Mouse (Mus musculus) kidney, postnatal 0 days (tissue): ENCODE measurements around the gene Ptch2. TPM values are rescaled to one million over a fixed set of nuclear protein-coding genes. Genes with fewer than 3 reads are reported as not detected.

ENCODE experiments used
- ATAC-seq: fragments of 200-750 bp; cut with Nextera tagmentation; replicated peaks from 2 replicates; pipeline ENCODE4 v1.8.0; 2017; ENCODE audit warnings: low read depth, moderate number of reproducible peaks, moderate TSS enrichment, moderate library complexity; ENCODE audit not compliant: low FRiP score
- DNase-seq: peaks from one replicate; pipeline ENCODE4 v3.0.0-alpha.2; 2016; ENCODE audit warnings: low spot score
- H3K27ac ChIP-seq: fragments of 300-500 bp; sonication (generic); 2 replicates; pipeline ENCODE4 v1.5.1; 2014; ENCODE audit warnings: mild to moderate bottlenecking
- H3K27me3 ChIP-seq: fragments of 300-500 bp; sonication (generic); 2 replicates; pipeline ENCODE4 v1.6.1; 2014; ENCODE audit warnings: low read length, mixed read lengths; ENCODE audit not compliant: insufficient read depth
- H3K36me3 ChIP-seq: fragments of 300-500 bp; sonication (generic); 2 replicates; pipeline ENCODE4 v1.6.1; 2014; ENCODE audit warnings: low read length, mixed read lengths; ENCODE audit not compliant: insufficient read depth
- H3K4me1 ChIP-seq: fragments of 300-500 bp; sonication (generic); replicated peaks from 2 replicates; pipeline ENCODE4 v1.6.1; 2014; ENCODE audit warnings: antibody characterized with exemption, low read length, mixed read lengths; ENCODE audit not compliant: insufficient read depth
- H3K4me2 ChIP-seq: fragments of 300-500 bp; sonication (generic); 2 replicates; pipeline ENCODE4 v1.6.1; 2014; ENCODE audit warnings: mild to moderate bottlenecking, low read length, moderate library complexity, mixed read lengths
- H3K4me3 ChIP-seq: fragments of 300-500 bp; sonication (generic); replicated peaks from 2 replicates; pipeline ENCODE4 v1.5.1; 2014; ENCODE audit warnings: low read depth, low read length
- H3K9ac ChIP-seq: fragments of 300-500 bp; sonication (generic); 2 replicates; pipeline ENCODE4 v1.6.1; 2014; ENCODE audit warnings: low read depth, low read length
- H3K9me3 ChIP-seq: fragments of 300-500 bp; sonication (generic); replicated peaks from 2 replicates; pipeline ENCODE4 v1.6.1; 2016; ENCODE audit warnings: low read length, inconsistent platforms, mixed read lengths
- CTCF ChIP-seq: IDR thresholded peaks from 2 replicates; pipeline ENCODE4 v1.5.1; 2016; ENCODE audit warnings: antibody characterized with exemption, low read depth, mild to moderate bottlenecking, moderate library complexity
- WGBS: fragments of 180-500 bp; shearing (Covaris S2); extraction: QIAGEN DNeasy Blood & Tissue Kit; methylation state at CpG from one replicate; pipeline ENCODE4 v1.1.7; 2014; 5-methylcytosine and 5-hydroxymethylcytosine counted together
- polyA plus RNA-seq: library from polyadenylated mRNA; unstranded; fragments of >200 nt; fragmentation: Nextera tagmentation; extraction: Ambion mirVana; gene quantifications from 2 replicates; pipeline ENCODE4 v1.2.1, GENCODE M21; 2015

The Ptch2 gene
- polyA plus RNA-seq, 1 experiment from 2014 or later = 4.0 TPM

DNA sequence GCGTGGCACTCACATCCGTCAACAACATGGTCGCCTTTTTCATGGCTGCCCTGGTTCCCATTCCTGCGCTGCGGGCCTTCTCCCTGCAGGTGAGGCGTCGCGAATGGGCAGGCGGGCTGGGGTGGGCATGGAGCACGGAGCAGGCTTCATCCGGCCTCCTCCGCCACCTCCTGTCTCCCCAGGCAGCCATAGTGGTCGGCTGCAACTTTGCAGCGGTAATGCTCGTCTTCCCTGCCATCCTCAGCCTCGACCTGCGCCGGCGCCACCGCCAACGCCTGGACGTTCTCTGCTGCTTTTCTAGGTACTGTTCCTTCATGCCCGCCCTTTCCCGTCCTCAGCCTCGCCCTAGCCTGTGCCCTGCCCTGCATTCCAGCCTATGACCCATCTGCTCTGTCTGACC is 13.5 kb downstream of the Ptch2 start:
- H3K4me2 ChIP-seq = no peak overlapping the region
- no peak overlapping the region for H3K27ac ChIP-seq
- no peak overlapping the region for H3K9ac ChIP-seq
- H3K4me1 ChIP-seq = 0 out of 2 replicates have a peak, but pooled peaks cover 5% of the 10 kb centered on the region
- H3K9me3 ChIP-seq = no peaks in the 10 kb centered on the region
- ATAC-seq = no peak
- H3K27me3 ChIP-seq = no peaks in the 10 kb centered on the region
- TF ChIP-seq CTCF = no peak
- H3K4me3 ChIP-seq = no peak overlapping the region
- WGBS = 96% methylated on average over 25 of the region's 25 CpGs
- peaks cover 7% of the 10 kb centered on the region; the same call in 1 of the 2 replicates for H3K36me3 ChIP-seq
- DNase-seq = no peak

GRCm38 (mm10) chr4:117110249-117110648 is 14.4 kb downstream of the Ptch2 start:
- ATAC-seq (no peak), DNase-seq (no peak)
- Histone ChIP-seq H3K4me2 (no peak overlapping the region), H3K9me3 (no peaks in the 10 kb centered on the region), H3K4me1 (0 out of 2 replicates have a peak, but pooled peaks cover 5% of the 10 kb centered on the region), H3K9ac (no peak overlapping the region), H3K27me3 (no peaks in the 10 kb centered on the region), H3K4me3 (no peak overlapping the region), H3K27ac (no peak overlapping the region), H3K36me3 (peaks cover 7% of the 10 kb centered on the region; the same call in 1 of the 2 replicates)
- WGBS = 90% methylated on average over 13 of the region's 13 CpGs
- no peak for TF ChIP-seq CTCF

GRCm38 (mm10) chr4:117110985-117111384 is 15.1 kb downstream of the Ptch2 start:
- Histone ChIP-seq H3K4me2 (no peak overlapping the region), H3K27ac (no peak overlapping the region), H3K4me1 (no peaks in the 10 kb centered on the region), H3K4me3 (no peak overlapping the region), H3K9ac (no peak overlapping the region), H3K9me3 (no peaks in the 10 kb centered on the region), H3K36me3 (peaks cover 7% of the 10 kb centered on the region; the same call in 1 of the 2 replicates), H3K27me3 (no peaks in the 10 kb centered on the region)
- no peak for ATAC-seq
- WGBS = 89% methylated on average over 11 of the region's 11 CpGs
- TF ChIP-seq CTCF = no peak
- DNase-seq = no peak

DNA sequence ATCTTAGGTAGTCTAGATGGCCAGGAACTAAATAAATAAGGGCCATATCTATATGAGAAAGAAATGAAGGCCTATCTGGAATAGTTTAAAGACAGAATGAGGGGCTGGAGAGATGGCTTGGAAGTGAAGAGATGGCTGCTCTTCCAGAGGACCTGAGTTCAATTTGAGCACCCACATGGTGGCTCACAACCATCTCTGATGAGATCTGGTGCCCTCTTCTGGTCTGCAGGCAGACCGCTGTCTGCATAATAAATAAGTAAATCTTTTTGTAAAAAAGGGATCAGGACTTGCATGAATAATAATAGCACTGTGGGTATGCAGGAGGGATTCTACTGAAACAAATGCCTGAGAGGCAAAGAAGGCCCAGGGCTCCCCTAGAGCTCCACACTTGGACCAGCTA is 17.4 kb downstream of the Ptch2 start:
- ATAC-seq = no peak

GRCm38 (mm10) chr4:117115592-117115991 is 19.7 kb downstream of the Ptch2 start:
- Histone ChIP-seq H3K4me3 (no peak overlapping the region), H3K9me3 (no peaks in the 10 kb centered on the region), H3K4me1 (peaks cover 6% of the 10 kb centered on the region; the same call in 1 of the 2 replicates), H3K4me2 (no peak overlapping the region), H3K27ac (no peak overlapping the region), H3K27me3 (no peaks in the 10 kb centered on the region), H3K36me3 (no peaks in the 10 kb centered on the region), H3K9ac (no peak overlapping the region)
- ATAC-seq (no peak), DNase-seq (no peak)
- TF ChIP-seq CTCF = no peak
- 86% methylated on average over 5 of the region's 5 CpGs for WGBS

More for the DNA sequence above, 17.4 kb downstream of the Ptch2 start:
- DNase-seq = no peak
- Histone ChIP-seq H3K27ac (no peak overlapping the region), H3K9me3 (no peaks in the 10 kb centered on the region), H3K36me3 (peaks cover 7% of the 10 kb centered on the region; the same call in 1 of the 2 replicates), H3K4me2 (no peak overlapping the region), H3K4me3 (no peak overlapping the region), H3K9ac (no peak overlapping the region), H3K27me3 (no peaks in the 10 kb centered on the region), H3K4me1 (no peaks in the 10 kb centered on the region)
- no peak for TF ChIP-seq CTCF
- WGBS = 86% methylated on average over 1 of the region's 1 CpGs

GRCm38 (mm10) chr4:117117931-117118330 is 22.1 kb downstream of the Ptch2 start:
- no peaks in the 10 kb centered on the region for H3K27me3 ChIP-seq
- TF ChIP-seq CTCF = no peak
- no peak overlapping the region for H3K9ac ChIP-seq
- WGBS = 95% methylated on average over 7 of the region's 7 CpGs
- DNase-seq (no peak), ATAC-seq (no peak)
- no peak overlapping the region for H3K4me2 ChIP-seq
- H3K36me3 ChIP-seq = no peaks in the 10 kb centered on the region
- no peak overlapping the region for H3K27ac ChIP-seq
- peaks cover 6% of the 10 kb centered on the region; the same call in 1 of the 2 replicates for H3K4me1 ChIP-seq
- no peak overlapping the region for H3K4me3 ChIP-seq
- H3K9me3 ChIP-seq = no peaks in the 10 kb centered on the region

- Histone ChIP-seq H3K27me3 (no peaks in the 10 kb centered on the region), H3K4me3 (peak overlapping the region; percentile 56), H3K4me2 (peak overlapping the region; percentile 99), H3K4me1 (peaks cover 6% of the 10 kb centered on the region; the same call in 1 of the 2 replicates), H3K9me3 (no peaks in the 10 kb centered on the region), H3K36me3 (no peaks in the 10 kb centered on the region), H3K9ac (peak overlapping the region; percentile 63), H3K27ac (peak overlapping the region; percentile 94)
- no peak for TF ChIP-seq CTCF
- 78% methylated on average over 5 of the region's 5 CpGs for WGBS
- DNase-seq = no peak
- ATAC-seq = no peak
Measured at GRCm38 (mm10) chr4:117119636-117120035, 23.8 kb downstream of the Ptch2 start.
